ENCODE assay signal across 8 mouse cellular contexts in the genomic region with DNA sequence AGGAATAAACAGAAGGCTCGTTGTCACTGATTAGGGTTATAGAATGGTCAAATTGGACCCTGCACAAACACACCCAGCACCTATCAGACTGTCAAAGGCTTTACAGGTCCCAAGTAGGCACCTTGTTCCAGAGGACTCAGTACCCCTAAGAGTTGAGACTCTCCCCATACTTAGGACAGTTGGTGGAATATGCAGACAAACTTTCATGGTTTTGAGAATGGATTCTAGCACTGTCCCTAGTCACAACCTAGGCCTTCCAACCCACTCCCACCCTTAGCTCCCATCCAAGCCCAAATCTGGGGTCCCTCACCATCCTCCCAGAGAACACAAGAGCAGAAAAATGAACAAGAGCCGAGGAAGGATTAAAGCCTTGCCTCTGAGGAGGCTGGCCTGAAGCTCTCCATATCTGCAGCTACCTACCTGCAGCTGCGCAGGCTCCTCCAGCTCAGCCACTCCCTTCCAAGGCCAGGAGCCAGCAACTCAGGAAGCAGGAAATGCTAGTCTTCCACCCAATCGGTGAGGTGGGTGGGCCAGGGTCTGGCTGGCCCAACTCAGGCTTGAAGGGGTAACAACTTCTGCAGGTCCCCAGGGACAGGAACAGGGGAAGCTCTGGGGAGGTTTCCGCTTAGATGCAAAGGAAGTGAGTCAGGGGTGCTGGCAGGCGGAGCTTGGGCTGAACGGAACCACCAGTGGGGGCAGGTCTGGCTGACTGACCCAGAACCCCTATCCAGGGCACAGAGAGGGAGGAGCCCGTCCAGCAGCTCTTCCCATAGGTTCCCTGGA. TPM values are rescaled to one million over a fixed set of nuclear protein-coding genes. Genes with fewer than 3 reads are reported as not detected.
DNase-seq lines count a peak whose midpoint lies in the region; ATAC-seq lines count a peak whose summit lies in the region.

A gene (minus strand): TSS at position 715 of the 783 bp plus-strand sequence.

- WGBS in heart, embryonic 15.5 days = 9% methylated on average over 8 of the region's 8 CpGs
- WGBS in macrophage (ENCODE audit: missing documents) = 1% methylated on average over 8 of the region's 8 CpGs

- DNase-seq in right cerebral cortex, adult 18-20 months = peak; percentile 18
- DNase-seq in right cerebral cortex, postnatal 36 days (ENCODE audit: low spot score in 2 of 2) = no peak
- peak; percentile 45 for DNase-seq in embryo, embryonic 9.5 days (ENCODE audit: extremely low spot score)
- DNase-seq in kidney, postnatal 10 days = peak; percentile 88
- DNase-seq in spleen, postnatal 4 days (ENCODE audit: low spot score in 2 of 2) = peak; percentile 79 to 86
- DNase-seq in frontal cortex, postnatal 25 days (ENCODE audit: low spot score in 2 of 2) = no peak

- peaks cover 22% of the 10 kb centered on the region for H3K36me3 ChIP-seq in heart, embryonic 15.5 days
- peaks cover 20% of the 10 kb centered on the region; the same call in 1 of the 2 replicates for H3K36me3 ChIP-seq in macrophage (ENCODE audit: inconsistent target)

- H3K27me3 ChIP-seq in heart, embryonic 15.5 days = peaks cover 21% of the 10 kb centered on the region

- peak; percentile 74 for ATAC-seq in heart, embryonic 15.5 days (replicated peaks; ENCODE audit: insufficient number of reproducible peaks, insufficient read depth, low FRiP score, low read depth)

- H3K4me1 ChIP-seq in heart, embryonic 15.5 days (replicated peaks) = peaks cover 45% of the 10 kb centered on the region

- peak within 1 kb of the TSS; percentile 82 for H3K27ac ChIP-seq in heart, embryonic 15.5 days
- peak within 1 kb of the TSS; percentile 98 for H3K27ac ChIP-seq in macrophage

- peak within 1 kb of the TSS; percentile 47 for H3K4me3 ChIP-seq in heart, embryonic 15.5 days
- H3K4me3 ChIP-seq in macrophage (ENCODE audit: inconsistent target) = peak within 1 kb of the TSS; percentile 87

- H3K9ac ChIP-seq in heart, embryonic 15.5 days = peak within 1 kb of the TSS; percentile 37

- no peaks in the 10 kb centered on the region for H3K9me3 ChIP-seq in heart, embryonic 15.5 days (replicated peaks)

- peaks cover 31% of the 10 kb centered on the region for H3K79me2 ChIP-seq in macrophage (ENCODE audit: inconsistent target)

- H3K4me2 ChIP-seq in heart, embryonic 15.5 days = peak within 1 kb of the TSS; percentile 58

RNA-seq across cellular contexts. Expression of the gene that starts here (rescaled TPM):
- 5.8 and 10.3 TPM in 2 replicates for polyA plus RNA-seq in heart, embryonic 15.5 days (2015; fragmentation: Nextera tagmentation; extraction: Ambion mirVana)
- 10 to 100 TPM in 16 of 26 experiments, 1 to 10 TPM in 10; 1.8 to 43.9 (median 17.2) TPM for total RNA-seq in macrophage (2018; cell fraction: chromatin; rRNA removed)
- total RNA-seq in macrophage (2018; cell fraction: cytosol; rRNA removed) = 100 to 1,000 TPM in 4 of 26 experiments, 10 to 100 TPM in 22; 13.3 to 115 (median 67.4) TPM
- 100 to 1,000 TPM in 6 of 26 experiments, 10 to 100 TPM in 19, 1 to 10 TPM in 1; 8.8 to 166 (median 68.0) TPM for total RNA-seq in macrophage (2018; cell fraction: nucleus; rRNA removed)
- 56.5 to 71.1 TPM (median 57.4 TPM) in 3 replicates for polyA plus RNA-seq in macrophage (2018)

Comparison
In these comparisons a context has a peak if more than half of its experiments do, and no peak if none do; other contexts are left out.
1. DNase-seq: peak in right cerebral cortex, adult 18-20 months (single experiment), embryo, embryonic 9.5 days (single experiment), kidney, postnatal 10 days (single experiment) and spleen, postnatal 4 days (2 of 2); none in right cerebral cortex, postnatal 36 days (0 of 2) and frontal cortex, postnatal 25 days (0 of 2).